Mouse (Mus musculus): ENCODE data around the gene Otud4.
A peak's percentile ranks its signal among the peaks of the same experiment; 100 is the strongest.

Otud4 gene

GRCm38 (mm10) chr8:79639586-79640451, at the start of gene Otud4:
Gene Otud4, plus strand, starts transcription at chr8:79639618.
- peak; percentile 62 for DNase-seq (ENCODE audit: low read depth, low spot score)

DNA sequence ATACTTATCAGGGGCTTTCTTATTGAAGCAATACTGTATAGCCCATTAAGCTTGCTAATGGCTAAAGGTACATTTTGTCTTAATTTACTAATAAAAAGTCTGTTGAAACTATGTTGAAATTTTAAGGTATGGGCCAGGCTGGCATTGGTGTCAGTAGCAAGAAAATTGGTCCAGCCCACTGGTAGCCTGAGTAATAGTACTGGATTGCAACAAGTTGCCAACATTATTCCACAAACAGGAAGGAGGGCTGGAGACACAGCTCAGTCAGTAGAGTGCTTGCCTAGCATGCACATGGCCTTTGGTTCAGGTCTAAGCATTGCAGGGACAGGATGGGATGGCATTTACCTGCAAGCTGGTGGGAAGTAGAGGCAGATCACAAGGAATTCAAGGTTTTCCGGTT, 38.5 kb upstream of the Otud4 start:
- DNase-seq (ENCODE audit: low read depth, low spot score) = no peak

- peak; percentile 76 for DNase-seq (ENCODE audit: low read depth, low spot score)
Observed at GRCm38 (mm10) chr8:79603204-79603603, 36.2 kb upstream of the Otud4 start.

- DNase-seq (ENCODE audit: low read depth, low spot score) = no peak
Observed at GRCm38 (mm10) chr8:79606225-79606624, 33.2 kb upstream of the Otud4 start.

DNA sequence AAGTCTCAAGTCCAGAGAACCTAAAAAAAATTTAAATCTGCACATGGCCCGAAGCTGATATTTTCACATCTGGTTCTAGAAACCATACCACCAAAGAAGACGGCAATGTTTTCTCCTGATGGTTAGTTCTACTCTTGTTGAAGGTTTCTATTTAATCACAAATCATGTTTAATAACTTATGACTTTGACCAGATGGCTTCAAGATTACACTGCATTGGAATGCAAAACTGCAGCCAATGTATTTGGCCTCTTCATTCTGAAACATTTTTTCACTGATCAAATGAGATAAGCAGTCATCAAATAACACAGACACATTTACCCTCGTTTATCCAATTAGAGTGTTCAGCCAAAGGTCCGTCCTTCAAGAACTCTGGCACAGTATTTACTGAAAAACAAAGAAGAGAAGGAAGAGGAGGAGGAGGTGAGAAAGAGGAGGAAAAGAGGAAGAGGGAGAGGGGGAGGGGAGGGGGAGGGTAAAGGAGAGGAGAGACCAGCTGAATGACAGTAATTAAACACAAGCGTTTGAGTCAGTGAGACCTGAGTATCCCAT, 32.6 kb upstream of the Otud4 start:
- no peak for DNase-seq (ENCODE audit: low read depth, low spot score)

GRCm38 (mm10) chr8:79608701-79609100, 30.7 kb upstream of the Otud4 start:
- no peak for DNase-seq (ENCODE audit: low read depth, low spot score)

DNA sequence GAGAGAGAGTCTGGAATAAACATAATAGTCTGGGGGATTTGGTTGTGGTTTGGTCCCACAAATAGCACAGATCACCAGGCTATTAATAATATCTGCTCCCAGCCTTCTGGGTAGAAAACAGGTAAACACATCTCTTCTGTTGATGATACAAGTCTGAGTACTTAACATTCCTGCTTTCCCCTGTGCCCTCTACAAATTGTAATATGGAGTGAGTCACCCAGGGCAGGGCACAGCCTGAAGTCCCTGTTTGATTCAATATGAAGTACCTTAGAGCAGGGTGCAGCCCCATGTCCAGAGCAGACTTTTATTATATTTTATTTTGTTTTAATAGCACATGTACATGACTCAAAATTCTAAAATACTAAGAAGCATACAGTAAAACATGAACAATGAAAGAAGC, 29.1 kb upstream of the Otud4 start:
- DNase-seq (ENCODE audit: low read depth, low spot score) = no peak

- no peak for DNase-seq (ENCODE audit: low read depth, low spot score)
Observed at GRCm38 (mm10) chr8:79612298-79612697, 27.1 kb upstream of the Otud4 start.

- DNase-seq (ENCODE audit: low read depth, low spot score) = no peak
Observed at GRCm38 (mm10) chr8:79612965-79613364, 26.5 kb upstream of the Otud4 start.

GRCm38 (mm10) chr8:79615741-79616350, 23.6 kb upstream of the Otud4 start:
- DNase-seq (ENCODE audit: low read depth, low spot score) = no peak

GRCm38 (mm10) chr8:79618906-79619305, 20.5 kb upstream of the Otud4 start:
- no peak for DNase-seq (ENCODE audit: low read depth, low spot score)

DNA sequence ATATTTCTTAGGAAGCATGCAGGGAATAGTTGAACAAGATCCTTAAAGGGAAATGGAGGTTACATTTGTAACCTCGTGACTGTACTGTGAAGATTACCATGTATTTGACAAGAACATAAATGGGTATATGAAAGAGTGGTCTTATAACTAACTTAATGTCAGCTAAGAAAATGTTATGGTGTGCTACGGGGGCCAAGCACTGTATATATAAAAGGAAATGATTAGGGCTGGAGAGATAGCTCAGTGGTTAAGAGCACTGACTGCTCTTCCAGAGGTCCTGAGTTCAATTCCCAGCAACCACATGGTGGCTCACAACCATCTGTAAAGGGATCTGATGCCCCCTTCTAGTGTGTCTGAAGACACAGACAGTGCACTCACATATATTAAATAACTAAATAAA, 20.1 kb upstream of the Otud4 start:
- no peak for DNase-seq (ENCODE audit: low read depth, low spot score)

- no peak for DNase-seq (ENCODE audit: low read depth, low spot score)
Observed at GRCm38 (mm10) chr8:79620000-79620399, 19.4 kb upstream of the Otud4 start.

DNA sequence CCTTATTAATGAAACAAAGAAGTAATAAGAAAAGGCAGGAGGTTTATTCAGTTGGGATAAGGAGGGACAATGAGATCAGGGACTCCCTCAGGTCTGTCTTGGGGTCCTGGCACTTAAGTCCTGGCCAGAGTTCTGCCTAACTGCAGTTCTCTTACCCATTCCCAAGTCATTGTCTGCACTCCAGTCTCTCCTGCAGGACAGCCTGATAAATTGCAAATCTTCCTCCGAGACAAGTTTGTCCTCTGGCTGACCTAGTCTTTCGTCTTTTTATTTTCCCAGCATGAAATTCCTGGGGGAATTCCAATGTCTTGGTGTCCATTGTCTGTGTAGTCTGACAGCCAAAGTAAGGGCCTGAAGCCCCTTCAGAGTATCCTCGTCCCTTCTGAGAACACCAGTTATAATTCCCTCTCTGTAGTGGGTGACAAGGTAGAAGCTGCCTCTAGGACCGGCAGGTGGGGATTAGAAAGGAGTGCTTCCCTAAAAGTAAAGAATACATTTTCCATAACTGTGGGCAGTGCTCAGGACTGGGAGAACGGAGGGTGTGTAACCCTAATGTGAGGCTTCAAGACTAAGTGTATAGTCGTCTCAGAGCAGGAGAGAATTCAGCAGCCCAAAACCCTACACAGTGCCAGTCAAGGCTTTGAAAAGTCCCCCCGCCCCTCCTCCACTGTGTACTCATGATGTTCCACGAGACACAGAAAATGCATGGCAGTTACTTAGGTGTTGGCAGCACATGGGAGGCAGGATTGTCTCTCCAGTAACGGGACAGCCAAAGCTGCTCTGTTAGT, 18.7 kb upstream of the Otud4 start:
- DNase-seq (ENCODE audit: low read depth, low spot score) = peak; percentile 61

GRCm38 (mm10) chr8:79622346-79622745, 17.1 kb upstream of the Otud4 start:
- no peak for DNase-seq (ENCODE audit: low read depth, low spot score)

DNA sequence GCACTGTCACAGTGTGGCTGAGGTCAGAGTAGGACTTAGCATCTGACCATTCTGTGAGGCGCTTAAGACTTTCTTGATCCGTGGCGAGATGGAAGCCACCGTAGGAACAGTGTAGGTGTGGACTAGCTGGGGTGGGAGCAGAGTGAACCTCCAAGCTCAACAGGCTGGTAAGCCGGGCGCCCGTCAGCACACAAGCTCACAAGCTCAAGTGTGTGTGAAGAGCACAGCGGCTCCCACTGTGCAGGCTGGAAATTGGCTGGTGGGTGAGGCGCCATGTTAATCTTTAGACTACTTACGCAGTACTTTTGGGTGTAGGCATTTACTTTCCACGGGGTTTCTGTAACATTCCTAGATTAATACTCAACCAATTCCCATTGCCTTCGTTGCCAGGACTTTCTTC, 16.1 kb upstream of the Otud4 start:
- DNase-seq (ENCODE audit: low read depth, low spot score) = no peak

- DNase-seq (ENCODE audit: low read depth, low spot score) = no peak
Observed at GRCm38 (mm10) chr8:79624416-79624815, 15.0 kb upstream of the Otud4 start.

- DNase-seq (ENCODE audit: low read depth, low spot score) = no peak
Observed at GRCm38 (mm10) chr8:79626213-79626612, 13.2 kb upstream of the Otud4 start.

- DNase-seq (ENCODE audit: low read depth, low spot score) = no peak
Observed at GRCm38 (mm10) chr8:79635491-79635890, 3.9 kb upstream of the Otud4 start.

- no peak for DNase-seq (ENCODE audit: low read depth, low spot score)
Observed at GRCm38 (mm10) chr8:79636151-79636550, 3.3 kb upstream of the Otud4 start.

- DNase-seq (ENCODE audit: low read depth, low spot score) = no peak
Observed at GRCm38 (mm10) chr8:79637237-79637636, 2.2 kb upstream of the Otud4 start.

Measured in mesoderm, embryonic 11.5 days (tissue).